Mouse (Mus musculus) NIH3T3 (cell line): ENCODE measurements at regions not wholly inside any gene's neighbourhood (a gene's known extent, or its start where the extent isn't known, plus 50 kb on each side); places are given as distances from the start of the nearest gene placed in this dataset.
A peak's percentile ranks its signal among the peaks of the same experiment; 100 is the strongest.

Source experiments
- DNase-seq: peaks from one replicate; pipeline ENCODE4 v3.0.0-alpha.2; 2012; ENCODE audit warnings: low read depth

- peak; percentile 22 for DNase-seq
Observed at GRCm38 (mm10) chr2:79547284-79547683, 87.9 kb upstream of the Itprid2 start.

GRCm38 (mm10) chr2:79548039-79548600, 87.0 kb upstream of the Itprid2 start:
- DNase-seq, result peak; percentile 44

GRCm38 (mm10) chr2:79549781-79550180, 85.4 kb upstream of the Itprid2 start:
- DNase-seq, result no peak

GRCm38 (mm10) chr2:79550432-79550831, 84.7 kb upstream of the Itprid2 start:
- no peak for DNase-seq

GRCm38 (mm10) chr2:79552481-79552880, 82.7 kb upstream of the Itprid2 start:
- DNase-seq, result no peak

- DNase-seq, result peak; percentile 20
Observed at GRCm38 (mm10) chr2:79555395-79555794, 79.8 kb upstream of the Itprid2 start.

- DNase-seq, result no peak
Observed at GRCm38 (mm10) chr2:79557361-79557760, 77.8 kb upstream of the Itprid2 start.

- DNase-seq, result peak; percentile 65
Observed at GRCm38 (mm10) chr2:79566280-79566933, 68.7 kb upstream of the Itprid2 start.

GRCm38 (mm10) chr2:79567413-79567934, 67.7 kb upstream of the Itprid2 start:
- DNase-seq, result no peak

GRCm38 (mm10) chr2:79569663-79570062, 65.5 kb upstream of the Itprid2 start:
- peak; percentile 12 for DNase-seq

- no peak for DNase-seq
Observed at GRCm38 (mm10) chr2:79571910-79572309, 63.2 kb upstream of the Itprid2 start.

- no peak for DNase-seq
Observed at GRCm38 (mm10) chr2:79575074-79575473, 60.1 kb upstream of the Itprid2 start.

GRCm38 (mm10) chr2:79585022-79585774, 50.0 kb upstream of the Itprid2 start:
- DNase-seq, result no peak
